Mouse (Mus musculus) cerebellum, postnatal 14 days (tissue): ENCODE results near the gene Mettl2.
"Not testable (repeated sequence)": the region's sequence is repeated elsewhere in the genome, so short reads cannot be mapped to it uniquely, and the experiment has no call there.

Experiments used
- DNase-seq, 2 experiments: peaks; one replicate each; pipeline ENCODE4 v3.0.0; 2021; ENCODE audit warnings: mixed read lengths in 2 of 2

Mettl2 gene

DNA sequence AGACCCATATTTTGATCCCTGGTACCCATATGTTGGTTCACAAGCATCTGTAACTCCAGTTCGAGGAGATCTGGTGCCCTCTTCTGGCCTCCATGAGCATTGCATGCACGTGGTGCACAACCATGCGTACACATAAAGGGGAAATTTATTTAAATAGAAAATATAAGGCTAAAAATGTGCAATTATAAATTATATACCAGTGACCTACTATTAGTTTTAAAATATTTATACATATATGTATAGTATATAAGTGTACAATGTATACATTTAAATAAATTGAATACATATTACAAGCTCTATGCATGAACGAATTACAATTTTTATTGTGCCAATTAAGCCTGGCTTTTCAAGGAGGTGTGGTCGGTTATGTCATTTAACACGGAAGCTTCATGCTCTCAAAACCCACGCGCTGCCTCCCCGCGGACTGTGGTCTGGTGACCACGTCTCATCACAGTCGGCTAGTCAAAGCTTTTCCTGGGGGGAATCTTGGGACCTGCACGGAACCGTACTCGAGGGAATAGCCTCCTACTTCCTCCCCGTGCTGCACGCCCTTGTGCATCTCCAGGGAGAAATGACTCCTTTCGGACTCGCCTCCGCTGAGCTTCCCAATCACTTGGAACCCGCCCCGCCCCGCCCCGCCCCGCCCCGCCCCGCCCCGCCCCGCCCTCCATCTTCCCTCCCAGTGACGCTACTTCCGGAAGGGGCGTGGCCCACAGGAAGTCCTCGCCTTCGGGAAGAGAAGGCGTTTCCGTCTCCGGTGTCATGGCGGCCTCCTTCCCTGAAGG lies at the start of gene Mettl2:
Mettl2 (plus strand) TSS at position 691 of the 785 bp plus-strand sequence.
- DNase-seq: peak; percentile 89

DNA sequence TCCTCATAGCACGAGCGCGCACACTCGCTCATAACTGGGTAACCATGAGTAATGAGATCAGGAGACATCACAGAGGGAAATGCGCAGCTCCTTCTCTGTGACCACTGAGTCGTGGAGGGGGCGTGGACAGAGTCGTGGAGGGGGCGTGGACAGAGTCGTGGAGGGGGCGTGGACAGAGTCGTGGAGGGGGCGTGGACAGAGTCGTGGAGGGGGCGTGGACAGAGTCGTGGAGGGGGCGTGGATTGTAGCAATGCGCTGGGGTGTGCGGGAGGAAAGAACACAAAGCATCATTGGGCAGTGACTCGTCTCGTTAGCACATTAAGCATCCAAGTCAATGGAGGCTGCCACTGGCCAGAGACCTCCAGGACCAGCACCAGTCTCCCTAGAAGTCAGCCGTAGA lies 13.8 kb upstream of the Mettl2 start:
- not testable (repeated sequence) for DNase-seq

DNA sequence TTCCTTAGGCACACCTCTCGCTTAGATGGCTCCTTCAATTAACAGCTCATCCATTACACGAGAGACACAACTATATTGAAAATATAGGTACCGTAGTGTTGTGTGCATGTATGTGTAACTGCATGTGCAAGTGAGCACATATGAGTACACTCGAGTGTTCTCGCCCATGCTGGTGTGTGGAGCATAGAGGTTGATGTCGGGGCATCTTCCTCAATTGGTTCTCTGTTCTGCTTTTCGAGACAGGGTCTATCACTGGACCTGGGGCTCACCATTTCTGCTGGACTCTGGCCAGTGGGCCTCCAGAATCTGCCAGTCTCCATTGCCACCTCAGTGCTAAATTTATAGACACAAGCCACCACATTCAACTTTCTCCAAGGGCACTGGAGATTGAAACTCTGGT lies 8.4 kb upstream of the Mettl2 start:
- no peak for DNase-seq

DNA sequence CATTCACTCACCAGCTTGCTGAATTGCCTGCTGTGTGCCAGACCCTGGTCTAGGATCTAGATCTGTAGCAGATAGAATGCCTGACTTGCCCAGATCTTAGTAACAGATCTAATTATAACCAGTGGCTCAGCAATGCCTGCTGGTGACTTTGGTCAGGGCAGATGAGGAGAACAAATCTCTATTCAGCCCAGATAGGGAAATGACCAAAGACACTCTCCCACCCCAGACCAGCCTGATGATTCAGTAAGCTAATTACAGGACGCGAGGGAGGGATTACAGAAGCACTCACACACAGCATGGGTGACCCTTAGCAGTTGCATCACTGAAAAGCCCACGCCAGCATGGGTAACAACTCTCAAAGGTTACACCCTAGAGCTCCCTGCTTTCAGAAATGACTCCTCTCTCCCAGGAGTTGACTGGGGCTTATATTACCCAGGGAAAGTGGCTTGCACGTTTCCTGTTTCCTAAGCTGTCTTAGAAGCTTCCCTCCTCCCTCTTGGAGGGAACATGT lies 5.6 kb upstream of the Mettl2 start:
- no peak for DNase-seq

DNA sequence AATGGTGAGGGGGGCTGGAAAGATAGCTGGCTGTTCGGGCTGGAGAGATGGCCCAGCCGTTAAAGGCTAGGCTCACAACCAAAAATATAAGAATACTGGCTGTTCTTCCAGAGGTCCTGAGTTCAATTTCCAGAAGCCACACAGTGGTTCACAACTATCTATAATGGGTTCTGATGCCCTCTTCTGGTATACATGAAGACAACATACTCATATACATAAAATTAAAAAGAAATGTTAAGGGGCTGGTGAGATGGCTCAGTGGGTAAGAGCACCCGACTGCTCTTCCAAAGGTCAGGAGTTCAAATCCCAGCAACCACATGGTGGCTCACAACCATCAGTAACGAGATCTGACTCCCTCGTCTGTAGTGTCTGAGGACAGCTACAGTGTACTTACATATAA lies 4.4 kb upstream of the Mettl2 start:
- not testable (repeated sequence) for DNase-seq

DNA sequence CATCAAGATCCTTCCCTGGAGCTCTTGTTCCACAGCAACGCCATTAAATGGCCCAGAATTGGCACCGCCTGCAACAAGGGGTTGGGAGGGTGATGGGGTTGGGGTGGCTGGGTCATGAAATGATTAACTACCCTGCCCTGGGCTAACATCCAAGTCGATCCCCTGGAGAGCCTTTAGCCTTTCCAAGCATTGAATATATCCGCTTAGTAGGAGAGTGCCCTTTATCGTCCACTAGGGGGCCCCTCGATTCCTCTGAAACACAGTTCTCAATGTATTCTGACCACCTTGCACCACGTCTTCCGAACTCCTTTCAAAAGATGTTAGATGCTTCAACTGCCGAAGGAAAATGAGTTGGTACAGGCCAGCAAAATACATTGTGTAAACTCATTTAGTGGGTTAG lies 2.2 kb upstream of the Mettl2 start:
- DNase-seq: peak; percentile 41 to 67

DNA sequence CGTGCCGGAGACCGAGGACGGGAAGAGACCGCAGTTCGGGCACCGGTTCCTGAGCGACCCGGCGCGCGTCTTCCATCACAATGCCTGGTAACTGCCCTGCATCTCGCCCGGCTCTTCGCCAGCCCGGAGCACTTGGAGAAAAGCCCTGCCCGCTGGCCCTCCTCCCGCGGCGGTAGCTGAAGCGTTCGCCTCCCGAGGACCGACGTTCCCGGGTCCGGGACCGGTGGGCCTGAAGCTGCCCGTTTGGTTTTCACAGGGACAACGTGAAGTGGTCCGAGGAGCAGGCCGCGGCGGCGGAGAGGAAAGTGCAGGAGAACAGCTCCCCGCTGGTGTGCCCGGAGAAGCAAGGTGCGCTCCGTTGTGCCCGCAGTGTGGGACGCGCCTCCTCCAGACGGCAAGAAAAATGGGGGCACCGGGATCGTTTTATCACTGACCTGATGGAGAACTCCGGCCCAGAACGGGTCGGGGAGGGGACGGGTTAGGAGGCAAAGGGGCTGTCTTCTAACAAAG lies 350 bp downstream of the Mettl2 start:
- DNase-seq: no peak

DNA sequence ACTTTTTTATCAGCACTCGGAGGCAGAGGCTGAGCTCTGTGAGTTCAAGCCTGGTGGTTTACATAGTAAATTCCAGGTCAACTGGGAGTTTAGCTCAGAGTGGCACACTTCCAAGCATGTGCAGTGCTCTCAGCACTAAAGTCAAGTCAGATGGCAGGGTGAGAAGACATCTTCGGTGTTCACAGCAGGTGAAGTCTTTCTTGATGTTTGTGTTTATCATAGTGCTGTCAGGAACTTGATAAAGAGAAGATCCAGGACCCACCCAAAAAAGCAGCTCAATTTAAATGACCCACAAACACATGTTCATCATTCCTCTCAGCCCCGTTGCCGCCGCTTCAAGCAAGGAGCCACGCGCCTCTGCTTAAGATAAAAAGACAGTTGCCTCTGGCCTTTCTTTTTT lies 9.5 kb downstream of the Mettl2 start:
- no peak for DNase-seq

DNA sequence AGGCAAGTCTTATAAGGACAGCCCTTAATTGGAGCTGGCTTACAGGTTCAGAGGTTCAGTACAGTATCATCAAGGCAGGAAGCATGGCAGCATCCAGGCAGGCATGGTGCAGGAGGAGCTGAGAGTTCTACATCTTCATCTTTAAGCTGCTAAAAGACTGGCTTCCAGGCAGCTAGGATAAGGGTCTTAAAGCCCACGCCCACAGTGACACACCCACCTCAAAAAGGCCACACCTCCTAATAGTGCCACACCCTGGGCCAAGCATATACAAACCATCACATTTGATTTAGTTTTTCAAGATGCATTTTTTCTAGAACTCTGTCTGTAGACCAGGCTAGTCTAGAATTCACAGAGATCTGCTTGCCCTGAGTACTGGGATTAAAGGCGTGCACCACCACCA lies 11.0 kb downstream of the Mettl2 start:
- DNase-seq: not testable (repeated sequence)

DNA sequence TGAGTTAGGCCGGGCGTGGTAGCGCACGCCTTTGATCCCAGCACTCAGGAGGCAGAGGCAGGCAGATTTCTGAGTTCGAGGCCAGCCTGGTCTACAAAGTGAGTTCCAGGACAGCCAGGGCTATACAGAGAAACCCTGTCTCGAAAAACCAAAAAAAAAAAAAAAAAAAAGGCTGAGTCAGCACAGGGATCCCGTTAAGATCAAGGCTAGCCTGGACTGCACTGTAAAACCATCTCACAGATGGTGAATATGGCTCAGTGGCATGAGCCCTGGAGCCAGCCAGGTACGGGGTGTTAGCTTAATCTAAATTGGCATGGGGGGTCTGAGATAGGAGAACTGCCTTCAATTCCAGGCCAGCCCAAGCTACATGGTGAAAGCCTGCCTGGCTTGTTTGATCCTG lies 14.3 kb downstream of the Mettl2 start:
- not testable (repeated sequence) for DNase-seq

DNA sequence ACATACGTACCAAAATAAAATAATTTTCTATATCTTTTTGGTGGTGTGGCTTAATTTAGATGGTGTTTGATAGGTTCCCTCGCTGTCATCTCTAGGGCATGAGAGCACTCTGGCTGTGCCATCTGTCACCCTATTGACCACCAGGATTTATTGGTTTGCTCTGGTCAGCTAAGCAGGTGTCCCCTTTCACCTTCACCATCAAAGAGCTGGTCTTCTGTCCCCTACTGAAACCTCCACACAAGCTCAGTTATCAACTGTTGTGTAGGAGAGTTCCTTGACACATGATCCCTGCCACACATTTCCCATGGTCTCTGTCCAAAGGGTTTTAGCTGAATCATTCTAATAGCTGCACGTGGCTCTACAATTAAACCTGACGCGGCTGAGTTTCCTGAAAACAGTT lies 14.9 kb downstream of the Mettl2 start:
- DNase-seq: no peak

DNA sequence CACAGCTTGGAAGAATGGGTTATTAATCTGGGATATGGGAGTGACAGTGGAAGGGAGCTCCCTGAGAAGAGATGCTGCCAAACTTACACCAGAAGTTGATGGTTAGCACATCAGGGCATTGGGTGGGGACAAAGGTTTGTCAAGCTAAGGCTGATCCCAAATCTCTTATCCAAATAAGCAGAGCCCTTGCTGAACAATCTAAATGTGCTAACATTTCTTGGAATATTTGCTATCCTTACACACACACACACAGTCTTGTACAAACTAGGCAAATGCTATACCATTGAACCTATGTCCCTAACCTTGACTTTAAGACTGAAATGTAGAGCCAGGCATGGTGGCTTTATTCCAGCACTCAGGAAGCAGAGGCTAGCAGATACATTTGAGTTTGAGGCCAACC lies 17.3 kb downstream of the Mettl2 start:
- no peak for DNase-seq

DNA sequence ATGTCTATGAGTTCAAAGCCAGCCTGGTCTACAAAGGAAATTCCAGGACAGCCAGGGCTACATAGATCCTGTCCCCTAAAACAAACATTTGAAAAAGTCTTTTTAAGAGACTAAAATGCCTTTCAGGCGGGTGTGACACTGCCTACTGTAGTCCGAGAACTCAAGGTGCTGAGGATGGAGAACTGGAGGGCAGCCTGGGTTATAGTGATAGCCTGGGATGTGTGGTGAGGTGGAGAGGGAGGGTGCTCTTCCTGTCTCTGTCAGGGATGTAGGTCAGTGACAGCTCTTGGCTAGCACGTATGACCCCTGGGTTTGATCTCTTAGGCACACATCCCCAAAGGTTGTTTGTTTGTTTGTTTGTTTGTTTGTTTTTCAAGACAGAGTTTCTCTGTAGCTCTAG lies 17.9 kb downstream of the Mettl2 start:
- DNase-seq: no peak

DNA sequence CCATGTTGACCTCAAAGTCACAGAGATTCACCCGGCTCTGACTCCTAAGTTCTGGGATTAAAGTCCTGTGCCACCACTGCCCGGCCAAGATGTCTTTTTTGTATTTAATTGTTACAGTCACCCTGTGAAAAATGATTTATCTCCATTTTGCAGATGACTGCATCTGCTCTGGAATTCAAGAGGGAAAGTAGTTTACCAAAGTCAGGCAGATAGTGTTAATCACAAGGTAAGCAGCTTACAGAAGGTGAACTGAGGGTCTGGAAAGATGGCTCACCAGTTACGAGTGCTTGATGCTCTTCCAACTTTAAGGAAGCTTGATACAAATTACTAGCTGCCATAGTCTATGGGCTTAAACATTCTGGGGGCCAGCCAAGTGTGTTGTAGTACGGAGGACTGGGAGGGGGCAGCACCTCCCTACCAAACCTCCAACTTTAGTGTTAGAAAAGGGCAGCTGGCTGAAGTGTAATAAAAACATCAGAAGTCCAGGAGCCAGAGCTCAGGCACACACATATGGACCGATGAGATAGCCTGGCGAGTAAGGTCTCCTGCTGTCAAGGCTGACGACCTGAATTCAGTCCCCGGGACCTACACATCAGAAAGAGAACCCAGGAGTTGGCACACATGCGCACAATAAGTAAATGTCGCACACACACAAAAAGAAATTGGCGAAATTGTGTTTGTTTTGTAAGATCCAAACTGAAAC lies 18.4 kb downstream of the Mettl2 start:
- no peak for DNase-seq

DNA sequence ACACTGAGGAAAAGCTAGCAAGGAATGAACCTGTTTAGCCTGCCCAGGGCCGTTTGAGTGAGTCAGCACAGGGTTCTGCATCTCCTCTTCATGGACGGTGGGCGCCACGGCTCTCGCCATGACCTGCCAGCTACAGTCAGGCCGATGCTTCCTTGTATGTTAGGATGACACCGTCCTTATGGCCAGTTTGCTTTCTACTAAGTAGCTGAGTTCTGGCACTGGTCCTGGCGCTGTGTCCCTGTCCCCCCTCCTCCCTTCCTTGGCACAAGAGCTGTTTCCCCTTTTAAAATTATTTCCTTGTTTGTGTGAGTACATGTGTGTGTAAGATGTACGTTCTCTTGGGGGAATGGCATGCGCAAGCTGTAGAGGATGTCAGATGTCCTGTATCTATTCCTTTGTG lies 19.0 kb downstream of the Mettl2 start:
- DNase-seq: no peak

DNA sequence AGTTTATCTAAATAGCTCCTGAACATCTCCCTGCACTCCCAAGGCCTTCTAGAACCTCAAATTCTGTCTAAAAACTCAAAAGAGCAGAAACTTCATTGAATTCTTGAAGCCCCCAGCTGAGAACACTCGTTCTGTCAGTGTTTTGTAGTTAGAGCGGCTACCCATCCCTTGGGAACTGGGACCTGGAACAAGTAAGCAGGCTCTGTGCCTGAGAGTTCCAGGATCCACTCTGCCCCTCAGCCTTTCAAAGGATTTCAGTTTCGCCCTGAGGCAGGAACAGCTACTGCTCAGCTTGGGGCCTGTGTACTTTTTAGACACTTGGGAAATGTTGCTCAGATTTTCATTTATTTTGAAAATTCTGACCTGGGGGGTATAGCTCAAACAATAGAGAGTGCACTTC lies 20.4 kb downstream of the Mettl2 start, which contains the start of gene Gm10842:
Gm10842 (plus strand) TSS at position 301 of the 400 bp plus-strand sequence.
- DNase-seq: no peak

DNA sequence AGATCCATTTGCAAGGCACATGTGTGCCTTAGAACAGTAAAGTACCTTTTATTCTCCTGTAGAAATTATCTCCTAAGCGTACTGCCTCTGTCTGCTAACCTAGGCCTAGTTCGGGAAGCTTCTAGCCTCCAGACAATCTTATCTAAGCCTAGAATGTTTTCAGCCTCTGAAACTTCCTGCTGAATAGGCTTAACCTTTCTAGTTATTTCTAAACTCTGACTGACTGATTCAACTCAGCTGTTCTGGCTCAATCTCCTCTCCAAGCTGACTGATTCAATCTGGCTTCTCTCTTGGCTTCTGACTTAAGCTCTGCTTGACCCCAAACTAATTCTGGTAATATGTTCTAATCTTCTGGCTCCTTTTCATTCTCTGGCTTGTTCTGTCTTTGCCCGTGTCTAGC lies 23.1 kb downstream of the Mettl2 start:
- no peak for DNase-seq

DNA sequence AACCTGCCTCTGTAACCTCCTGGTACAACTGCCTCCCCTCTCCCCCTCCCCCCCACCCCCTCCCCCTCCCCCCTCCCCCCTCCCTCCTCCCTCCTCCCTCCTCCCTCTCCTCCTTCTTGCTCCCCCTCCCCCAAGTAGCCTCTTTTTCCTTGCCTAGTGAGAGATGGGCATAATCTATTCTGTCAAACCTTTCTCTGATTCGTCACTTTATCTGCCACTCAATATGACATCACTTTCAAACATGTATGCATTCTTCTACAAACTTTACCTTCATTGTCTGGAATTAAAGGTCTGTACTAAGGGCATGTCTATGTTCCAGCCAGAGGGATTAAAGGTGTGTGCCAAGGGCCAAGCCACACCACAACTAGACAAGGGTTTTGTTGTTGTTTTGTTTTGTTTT lies 23.5 kb downstream of the Mettl2 start:
- DNase-seq: no peak

DNA sequence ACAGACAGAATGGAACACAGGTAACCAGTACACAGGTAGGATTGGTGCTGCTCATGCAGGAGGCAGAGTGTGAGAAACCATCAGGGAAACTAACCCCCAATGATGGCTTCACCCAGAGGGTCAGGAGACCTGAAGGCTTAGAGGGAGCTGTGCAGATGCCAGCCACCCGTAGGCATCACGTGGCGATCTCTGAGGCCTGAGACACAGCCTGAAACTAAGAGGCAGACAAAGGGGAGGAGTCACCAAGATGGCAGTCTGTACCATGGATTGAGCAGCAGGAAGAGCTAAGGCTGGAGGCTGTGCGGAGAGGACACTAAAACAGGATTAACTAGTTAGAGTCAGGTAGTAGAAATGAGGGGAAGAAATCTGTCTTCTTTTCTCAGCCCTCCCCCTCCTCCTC lies 24.5 kb downstream of the Mettl2 start:
- no peak for DNase-seq

DNA sequence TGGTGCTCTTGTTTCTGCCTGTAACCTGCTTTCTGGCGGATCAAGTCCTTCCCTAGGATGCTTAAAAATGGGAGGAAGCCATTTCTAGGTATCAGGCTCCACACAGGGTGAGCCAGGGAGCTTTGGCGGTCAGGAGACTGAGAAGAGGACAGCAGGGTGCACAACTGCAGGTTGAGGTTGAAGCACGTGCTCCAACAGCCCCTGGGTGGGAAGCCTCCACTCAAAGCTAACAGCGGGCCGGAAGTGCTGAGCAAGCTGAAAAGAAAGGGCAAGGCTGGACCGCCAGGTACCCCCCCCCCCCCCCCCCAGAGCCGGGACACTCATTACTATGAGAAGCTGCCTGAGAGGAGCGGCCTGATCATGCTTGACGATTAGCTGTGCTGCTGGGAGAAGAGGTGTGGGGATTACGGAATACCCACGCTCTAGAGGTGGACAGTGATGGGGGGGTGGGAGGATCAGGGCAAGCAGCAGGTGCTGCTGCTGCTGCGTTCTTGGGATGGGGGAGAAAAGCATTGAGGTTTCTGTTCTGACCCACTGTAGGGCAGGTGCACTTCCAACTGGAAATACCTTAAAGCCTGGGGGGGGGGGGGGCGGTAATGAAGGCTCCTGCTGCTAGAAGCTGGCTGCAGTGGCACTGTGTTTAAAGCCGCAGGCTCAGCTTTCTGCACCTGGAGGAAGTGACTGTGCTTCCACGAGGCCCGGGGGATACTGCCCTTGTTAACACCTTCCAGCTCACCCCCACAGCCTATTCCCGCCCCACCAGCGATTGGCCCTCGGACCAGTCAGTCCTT lies 25.2 kb downstream of the Mettl2 start:
- DNase-seq: no peak

DNA sequence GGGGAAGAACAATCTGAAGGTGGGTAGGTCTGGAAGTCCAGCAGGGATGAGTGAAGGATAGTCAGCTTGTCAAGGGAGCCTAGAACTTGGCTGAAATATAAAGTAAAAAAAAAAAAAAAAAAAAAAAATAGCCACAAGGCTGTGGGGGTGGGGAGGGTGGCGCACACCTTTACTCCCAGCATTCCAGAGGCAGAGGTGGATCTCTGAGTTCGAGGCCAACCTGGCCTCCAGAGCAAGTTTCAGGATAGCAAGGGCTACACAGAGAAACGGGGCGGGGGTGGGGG lies 25.7 kb downstream of the Mettl2 start:
- no peak for DNase-seq

DNA sequence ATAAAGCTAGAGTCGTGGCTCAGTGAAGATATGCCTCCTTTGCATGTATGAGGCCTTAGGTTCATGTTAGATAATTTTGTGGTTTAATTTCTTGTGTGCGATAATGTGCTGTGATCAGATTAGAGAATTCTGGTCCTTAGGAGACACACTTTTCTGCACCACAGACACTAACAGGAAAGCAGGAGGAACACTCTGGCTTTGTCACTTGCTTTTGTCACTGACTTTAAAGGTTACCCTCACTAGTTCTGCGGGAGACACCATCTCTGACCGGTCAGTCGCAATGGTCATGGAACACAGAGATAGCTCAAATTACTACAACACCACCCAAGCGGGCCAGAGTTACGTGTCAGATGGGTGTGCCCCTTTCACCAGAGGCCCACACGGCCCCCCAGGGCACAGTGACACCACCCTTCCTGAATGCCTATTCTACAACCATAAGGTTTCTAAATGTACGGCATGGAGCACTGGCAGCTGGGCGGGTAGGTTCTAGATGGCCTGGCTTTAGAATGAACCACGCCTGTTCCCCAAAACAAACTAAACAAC lies 26.2 kb downstream of the Mettl2 start:
- no peak for DNase-seq
